Mouse (Mus musculus) heart, embryonic 15.5 days (tissue): ENCODE data around the gene Git2. TPM values are rescaled to one million over a fixed set of nuclear protein-coding genes. Genes with fewer than 3 reads are reported as not detected.

Source experiments
- ATAC-seq: fragments of 200-750 bp; cut with Nextera tagmentation; replicated peaks from 2 replicates; pipeline ENCODE4 v1.8.0; 2017; ENCODE audit warnings: low read depth, moderate TSS enrichment; ENCODE audit not compliant: insufficient number of reproducible peaks, insufficient read depth, low FRiP score
- H3K27ac ChIP-seq: fragments of 300-500 bp; sonication (generic); 2 replicates; pipeline ENCODE4 v1.5.1; 2015; ENCODE audit warnings: mild to moderate bottlenecking, inconsistent platforms
- H3K27me3 ChIP-seq: fragments of 300-500 bp; sonication (generic); 2 replicates; pipeline ENCODE4 v1.6.1; 2015; ENCODE audit warnings: inconsistent platforms
- H3K36me3 ChIP-seq: fragments of 300-500 bp; sonication (generic); 2 replicates; pipeline ENCODE4 v1.6.1; 2015; ENCODE audit warnings: mild to moderate bottlenecking, inconsistent platforms
- H3K4me1 ChIP-seq: fragments of 300-500 bp; sonication (generic); replicated peaks from 2 replicates; pipeline ENCODE4 v1.6.1; 2015; ENCODE audit warnings: inconsistent platforms
- H3K4me2 ChIP-seq: fragments of 300-500 bp; sonication (generic); 2 replicates; pipeline ENCODE4 v1.6.1; 2015; ENCODE audit warnings: inconsistent platforms, mild to moderate bottlenecking, moderate library complexity
- H3K4me3 ChIP-seq: fragments of 300-500 bp; sonication (generic); 2 replicates; pipeline ENCODE4 v1.5.1; 2015; ENCODE audit warnings: mild to moderate bottlenecking, inconsistent platforms
- H3K9ac ChIP-seq: fragments of 300-500 bp; sonication (generic); 2 replicates; pipeline ENCODE4 v1.6.1; 2015; ENCODE audit warnings: mild to moderate bottlenecking, inconsistent platforms
- H3K9me3 ChIP-seq: fragments of 300-500 bp; sonication (generic); replicated peaks from 2 replicates; pipeline ENCODE4 v1.6.1; 2016; ENCODE audit warnings: inconsistent platforms
- WGBS: fragments of 180-500 bp; shearing (Covaris S2); methylation state at CpG from one replicate; pipeline ENCODE4 v1.1.7; 2015; ENCODE audit warnings: mixed read lengths; 5-methylcytosine and 5-hydroxymethylcytosine counted together
- polyA plus RNA-seq: library from polyadenylated mRNA; unstranded; fragments of >200 nt; fragmentation: Nextera tagmentation; extraction: Ambion mirVana; gene quantifications from 2 replicates; pipeline ENCODE4 v1.2.1, GENCODE M21; 2015

Git2 gene
- polyA plus RNA-seq, 1 experiment from 2014 or later, result 31.0 TPM

GRCm38 (mm10) chr5:114738707-114739241 lies 36.5 kb downstream of the Git2 start:
- Histone ChIP-seq H3K4me2 (no peak overlapping the region), H3K4me3 (no peak overlapping the region), H3K27me3 (no peaks in the 10 kb centered on the region), H3K9ac (no peak overlapping the region), H3K4me1 (peaks cover 43% of the 10 kb centered on the region), H3K9me3 (no peaks in the 10 kb centered on the region), H3K27ac (peak overlapping the region; percentile 65), H3K36me3 (peaks cover 59% of the 10 kb centered on the region)
- 69% methylated on average over 12 of the region's 12 CpGs for WGBS
- peak; percentile 52 for ATAC-seq

- Histone ChIP-seq H3K9me3 (no peaks in the 10 kb centered on the region), H3K9ac (no peak overlapping the region), H3K4me3 (no peak overlapping the region), H3K27ac (no peak overlapping the region), H3K36me3 (peaks cover 59% of the 10 kb centered on the region), H3K27me3 (no peaks in the 10 kb centered on the region), H3K4me1 (peaks cover 30% of the 10 kb centered on the region), H3K4me2 (no peak overlapping the region)
- no peak for ATAC-seq
- WGBS, result 75% methylated on average over 21 of the region's 21 CpGs
These were observed 38.0 kb downstream of the Git2 start for GRCm38 (mm10) chr5:114737090-114737887.

- Histone ChIP-seq H3K9ac (no peak overlapping the region), H3K4me2 (no peak overlapping the region), H3K4me1 (peaks cover 13% of the 10 kb centered on the region), H3K9me3 (no peaks in the 10 kb centered on the region), H3K36me3 (peaks cover 77% of the 10 kb centered on the region), H3K27ac (no peak overlapping the region), H3K27me3 (no peaks in the 10 kb centered on the region), H3K4me3 (no peak overlapping the region)
- WGBS, result 93% methylated on average over 15 of the region's 15 CpGs
- ATAC-seq, result no peak
These were observed 41.7 kb downstream of the Git2 start for GRCm38 (mm10) chr5:114733606-114734005.

- Histone ChIP-seq H3K27me3 (no peaks in the 10 kb centered on the region), H3K27ac (no peak overlapping the region), H3K9ac (no peak overlapping the region), H3K4me2 (no peak overlapping the region), H3K9me3 (no peaks in the 10 kb centered on the region), H3K4me3 (no peak overlapping the region), H3K36me3 (peaks cover 76% of the 10 kb centered on the region), H3K4me1 (peaks cover 1% of the 10 kb centered on the region; the same call in 1 of the 2 replicates)
- 83% methylated on average over 15 of the region's 15 CpGs for WGBS
- ATAC-seq, result no peak
These were observed 43.3 kb downstream of the Git2 start for GRCm38 (mm10) chr5:114731969-114732368.

- 56% methylated on average over 6 of the region's 6 CpGs for WGBS
- no peak overlapping the region for H3K9ac ChIP-seq
- H3K4me3 ChIP-seq, result no peak overlapping the region
- H3K36me3 ChIP-seq, result peaks cover 71% of the 10 kb centered on the region
- H3K4me2 ChIP-seq, result no peak overlapping the region
- H3K4me1 ChIP-seq, result no peaks in the 10 kb centered on the region
- no peak for ATAC-seq
- no peak overlapping the region for H3K27ac ChIP-seq
- H3K27me3 ChIP-seq, result no peaks in the 10 kb centered on the region
- H3K9me3 ChIP-seq, result no peaks in the 10 kb centered on the region
These were observed 43.8 kb downstream of the Git2 start for GRCm38 (mm10) chr5:114731498-114731897.

GRCm38 (mm10) chr5:114730129-114730528 lies 45.2 kb downstream of the Git2 start:
- Histone ChIP-seq H3K9me3 (no peaks in the 10 kb centered on the region), H3K27me3 (no peaks in the 10 kb centered on the region), H3K9ac (no peak overlapping the region), H3K27ac (no peak overlapping the region), H3K4me1 (no peaks in the 10 kb centered on the region), H3K4me2 (no peak overlapping the region), H3K4me3 (no peak overlapping the region), H3K36me3 (peaks cover 61% of the 10 kb centered on the region)
- WGBS, result 70% methylated on average over 10 of the region's 10 CpGs
- no peak for ATAC-seq

- Histone ChIP-seq H3K4me1 (no peaks in the 10 kb centered on the region), H3K9ac (no peak overlapping the region), H3K4me2 (no peak overlapping the region), H3K9me3 (0 out of 2 replicates have a peak, but pooled peaks cover 6% of the 10 kb centered on the region), H3K4me3 (no peak overlapping the region), H3K27ac (no peak overlapping the region), H3K36me3 (peaks cover 55% of the 10 kb centered on the region), H3K27me3 (no peaks in the 10 kb centered on the region)
- ATAC-seq, result no peak
- 79% methylated on average over 10 of the region's 10 CpGs for WGBS
These were observed 47.2 kb downstream of the Git2 start for GRCm38 (mm10) chr5:114728160-114728559.

GRCm38 (mm10) chr5:114722846-114723245 lies 52.5 kb downstream of the Git2 start:
- 95% methylated on average over 13 of the region's 13 CpGs for WGBS
- Histone ChIP-seq H3K9me3 (0 out of 2 replicates have a peak, but pooled peaks cover 6% of the 10 kb centered on the region), H3K4me1 (no peaks in the 10 kb centered on the region), H3K9ac (no peak overlapping the region), H3K4me2 (no peak overlapping the region), H3K27ac (no peak overlapping the region), H3K4me3 (no peak overlapping the region), H3K36me3 (peaks cover 38% of the 10 kb centered on the region), H3K27me3 (no peaks in the 10 kb centered on the region)
- ATAC-seq, result no peak

GRCm38 (mm10) chr5:114721969-114722368 lies 53.3 kb downstream of the Git2 start:
- no peak overlapping the region for H3K9ac ChIP-seq
- no peaks in the 10 kb centered on the region for H3K4me1 ChIP-seq
- 85% methylated on average over 10 of the region's 10 CpGs for WGBS
- no peak overlapping the region for H3K4me3 ChIP-seq
- H3K27ac ChIP-seq, result no peak overlapping the region
- no peak for ATAC-seq
- H3K4me2 ChIP-seq, result no peak overlapping the region
- H3K36me3 ChIP-seq, result peaks cover 39% of the 10 kb centered on the region
- 0 out of 2 replicates have a peak, but pooled peaks cover 6% of the 10 kb centered on the region for H3K9me3 ChIP-seq
- H3K27me3 ChIP-seq, result no peaks in the 10 kb centered on the region

GRCm38 (mm10) chr5:114720784-114721183 lies 54.5 kb downstream of the Git2 start:
- peaks cover 49% of the 10 kb centered on the region for H3K36me3 ChIP-seq

GRCm38 (mm10) chr5:114719928-114720270 lies 55.4 kb downstream of the Git2 start:
- Histone ChIP-seq H3K4me2 (no peak overlapping the region), H3K9ac (no peak overlapping the region), H3K9me3 (0 out of 2 replicates have a peak, but pooled peaks cover 6% of the 10 kb centered on the region), H3K4me1 (no peaks in the 10 kb centered on the region), H3K27me3 (no peaks in the 10 kb centered on the region), H3K27ac (no peak overlapping the region), H3K4me3 (no peak overlapping the region), H3K36me3 (peaks cover 58% of the 10 kb centered on the region)
- WGBS, result 89% methylated on average over 6 of the region's 6 CpGs
- ATAC-seq, result no peak

More at GRCm38 (mm10) chr5:114720784-114721183, 54.5 kb downstream of the Git2 start:
- Histone ChIP-seq H3K4me1 (no peaks in the 10 kb centered on the region), H3K4me2 (no peak overlapping the region), H3K27ac (no peak overlapping the region), H3K9me3 (0 out of 2 replicates have a peak, but pooled peaks cover 6% of the 10 kb centered on the region), H3K4me3 (no peak overlapping the region), H3K27me3 (no peaks in the 10 kb centered on the region), H3K9ac (no peak overlapping the region)
- ATAC-seq, result no peak
- WGBS, result 93% methylated on average over 11 of the region's 11 CpGs
